Mouse (Mus musculus) lung, postnatal 4 days (tissue): ENCODE measurements around the gene Gramd4.
A peak's percentile ranks its signal among the peaks of the same experiment; 100 is the strongest.

Experiments used
- DNase-seq, 2 experiments: peaks; one replicate each; pipeline ENCODE4 v3.0.0; 2021

Gramd4 gene

DNA sequence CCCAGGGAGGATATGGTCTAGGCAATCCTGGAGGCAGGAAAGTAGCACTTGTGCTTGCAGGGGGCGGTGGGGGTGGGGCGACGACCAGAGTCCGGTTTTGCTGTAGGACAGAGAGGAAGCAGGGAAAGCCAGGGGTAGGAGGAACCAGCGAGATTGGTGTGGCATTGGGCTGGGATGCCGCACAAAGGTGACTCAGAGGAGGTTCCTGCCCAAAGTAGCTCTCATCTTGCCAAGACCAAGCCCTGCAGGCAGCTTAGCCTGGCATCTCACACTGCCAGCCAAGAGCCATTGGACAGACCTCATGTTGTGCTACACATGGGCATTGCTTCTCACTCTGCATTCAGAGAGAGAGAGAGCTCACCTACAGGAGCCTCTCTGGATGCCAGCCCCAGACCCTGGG is at the start of gene Gramd4:
Gene Gramd4 (plus strand): TSS at position 283 of the 400 bp plus-strand sequence.
- DNase-seq: peak in 1 of 2 experiments; percentile 48

DNA sequence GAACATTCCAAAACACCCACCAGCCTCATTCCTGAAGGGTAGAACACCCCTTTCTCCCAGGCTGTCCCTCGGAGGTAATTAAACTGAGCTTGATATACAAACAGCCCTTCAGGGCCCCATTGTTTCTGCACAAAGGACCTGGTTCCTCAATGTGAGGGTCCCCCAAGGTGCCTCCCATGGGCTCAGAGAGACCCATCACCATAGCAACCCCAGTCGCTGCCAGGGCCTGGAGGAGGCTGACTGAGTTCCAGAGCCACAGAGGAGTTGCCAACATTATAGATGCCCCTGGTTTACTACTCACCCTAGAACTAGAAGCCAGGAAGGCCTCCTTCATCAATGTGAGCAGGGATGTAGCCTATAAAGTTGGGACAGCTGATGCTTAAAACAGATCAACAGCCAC is 44.4 kb upstream of the Gramd4 start:
- DNase-seq: no peak

DNA sequence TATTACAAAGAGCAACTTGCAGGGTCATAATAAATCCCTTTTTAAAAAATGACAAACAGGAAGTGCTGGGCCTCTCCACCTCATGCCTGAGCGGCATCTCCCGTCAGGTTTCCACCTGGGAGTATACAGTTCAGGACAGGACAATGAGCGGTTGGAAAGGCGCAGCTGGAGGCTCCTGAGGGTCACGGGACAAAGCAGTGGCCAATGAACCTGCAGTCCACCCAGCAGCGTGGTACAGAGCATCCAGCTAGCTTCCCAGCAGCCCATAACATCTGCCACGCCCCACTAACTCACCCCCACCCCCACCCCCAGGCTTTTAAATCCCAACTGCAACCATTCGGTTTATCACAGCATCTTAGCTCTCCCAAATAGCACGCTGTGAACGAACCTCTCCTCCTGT is 43.8 kb upstream of the Gramd4 start:
- no peak for DNase-seq

DNA sequence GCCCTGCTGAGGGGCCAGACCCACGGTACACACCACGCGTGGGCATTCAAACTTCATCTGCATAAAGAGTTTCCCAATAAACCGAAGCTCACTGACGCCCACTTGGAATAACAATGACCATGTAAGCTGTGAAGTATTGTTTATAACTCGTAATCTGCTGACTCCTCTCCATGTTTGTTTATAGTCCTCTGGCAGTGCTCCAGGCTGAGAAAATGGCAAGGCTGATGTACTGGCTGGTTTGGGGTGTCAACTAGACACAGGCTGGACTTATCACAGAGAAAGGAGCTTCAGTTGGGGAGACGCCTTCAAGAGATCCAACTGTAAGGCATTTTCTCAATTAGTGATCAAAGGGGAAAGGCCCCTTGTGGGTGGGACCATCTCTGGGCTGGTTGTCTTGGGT is 42.5 kb upstream of the Gramd4 start:
- peak in 1 of 2 experiments; percentile 44 for DNase-seq

DNA sequence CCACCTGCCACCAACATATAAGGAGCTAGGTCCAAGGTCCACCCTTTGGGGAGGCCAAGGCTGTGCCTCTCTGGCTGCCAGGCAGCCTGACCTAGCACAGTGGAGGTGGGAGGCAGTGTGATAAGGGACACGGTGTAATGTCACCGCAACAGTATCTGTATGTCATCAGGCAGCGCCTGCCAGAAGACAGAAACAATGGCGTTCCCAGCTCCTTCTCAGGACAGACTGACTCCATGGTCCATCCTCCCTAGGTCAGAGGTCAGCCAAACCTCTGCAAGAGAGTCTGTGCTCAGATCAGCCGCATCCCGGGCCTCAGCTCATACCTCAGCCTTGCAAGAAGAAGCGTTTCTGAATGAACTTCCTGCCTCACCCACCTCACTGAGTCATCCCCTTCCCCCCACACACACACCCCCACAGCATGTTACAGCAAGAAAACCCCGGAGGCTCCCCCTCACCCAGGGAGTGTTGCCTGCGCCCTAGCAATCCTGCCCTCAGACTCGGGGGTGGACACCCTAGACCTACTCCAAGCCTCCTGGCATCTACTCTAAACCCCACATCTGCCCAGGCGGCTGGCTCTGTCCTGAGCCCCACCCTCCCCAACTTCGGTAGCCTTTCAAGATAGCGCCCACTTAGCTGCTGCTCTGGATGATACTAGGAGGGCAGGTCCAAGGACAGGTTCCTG is 41.5 kb upstream of the Gramd4 start:
- DNase-seq: no peak

DNA sequence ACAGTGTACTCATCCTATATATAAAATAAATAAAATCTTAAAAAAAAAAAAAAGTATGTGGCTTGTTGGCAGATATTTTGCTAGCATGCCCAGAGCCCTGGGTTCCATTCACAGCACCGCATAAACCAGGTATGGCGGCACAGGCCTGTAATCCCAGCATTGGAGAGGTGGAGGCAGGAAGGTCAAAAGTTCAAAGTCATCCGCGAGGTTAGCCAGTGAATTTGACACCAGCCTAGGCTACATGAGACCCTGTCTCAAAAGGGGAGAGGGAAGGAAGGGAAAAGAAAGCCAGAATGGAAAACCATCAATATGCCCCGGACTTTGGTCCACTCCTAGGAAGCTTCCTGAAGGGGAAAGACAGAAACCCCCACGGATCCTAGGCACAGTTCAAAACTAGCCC is 40.2 kb upstream of the Gramd4 start:
- DNase-seq: no peak

DNA sequence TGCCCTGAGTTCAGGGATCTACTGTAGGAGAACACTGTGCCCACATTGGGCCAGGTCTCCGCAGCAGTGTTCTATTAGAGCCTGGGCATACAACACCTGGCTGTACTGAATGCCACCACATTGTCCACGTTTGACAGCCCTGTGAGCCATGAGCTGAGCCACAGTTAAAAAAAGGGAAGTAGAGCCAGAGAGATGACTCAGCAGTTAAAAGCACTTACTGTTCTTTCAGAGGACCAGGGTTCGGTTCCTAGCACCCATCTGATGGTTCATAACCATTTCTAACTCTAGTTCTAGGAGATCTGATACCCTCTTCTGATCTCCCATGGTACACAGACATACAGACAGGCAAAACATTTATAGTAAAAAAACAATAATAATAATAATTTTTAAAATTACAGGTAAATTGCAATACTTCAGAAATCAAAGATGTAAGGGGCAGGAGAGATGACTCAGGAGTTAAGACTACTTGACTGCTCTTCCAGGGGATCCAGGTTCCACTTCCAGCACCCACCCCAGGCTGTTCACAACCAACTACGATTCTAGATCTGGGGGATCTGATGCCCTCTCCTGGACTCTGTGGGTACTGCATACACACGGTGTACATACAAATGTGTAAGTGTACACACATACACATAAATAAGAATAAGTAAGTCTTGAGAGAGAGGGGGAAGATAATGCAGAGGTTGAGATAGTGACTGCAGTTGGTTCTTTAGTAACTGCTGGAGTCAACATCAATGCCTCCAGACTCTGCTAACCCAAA is 38.6 kb upstream of the Gramd4 start:
- no peak for DNase-seq

DNA sequence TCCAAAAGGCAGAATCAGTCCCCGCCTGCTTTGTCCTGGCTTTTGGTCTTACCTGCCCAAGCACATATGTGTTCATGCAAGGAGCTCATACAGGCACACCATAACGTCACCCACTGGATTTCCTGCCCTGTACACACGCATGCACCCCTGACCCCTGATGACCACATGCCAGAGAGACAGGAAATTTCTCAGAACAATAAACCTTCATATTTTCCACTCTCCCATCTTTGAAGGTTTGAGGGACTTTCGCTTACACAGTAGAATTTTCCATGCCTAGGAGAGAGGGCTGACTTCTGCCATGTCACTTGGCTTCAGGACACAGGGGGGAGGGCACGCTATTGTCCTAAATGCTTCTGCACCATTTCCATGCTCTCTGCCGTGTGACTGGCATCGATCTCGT is 37.5 kb upstream of the Gramd4 start:
- DNase-seq: no peak

DNA sequence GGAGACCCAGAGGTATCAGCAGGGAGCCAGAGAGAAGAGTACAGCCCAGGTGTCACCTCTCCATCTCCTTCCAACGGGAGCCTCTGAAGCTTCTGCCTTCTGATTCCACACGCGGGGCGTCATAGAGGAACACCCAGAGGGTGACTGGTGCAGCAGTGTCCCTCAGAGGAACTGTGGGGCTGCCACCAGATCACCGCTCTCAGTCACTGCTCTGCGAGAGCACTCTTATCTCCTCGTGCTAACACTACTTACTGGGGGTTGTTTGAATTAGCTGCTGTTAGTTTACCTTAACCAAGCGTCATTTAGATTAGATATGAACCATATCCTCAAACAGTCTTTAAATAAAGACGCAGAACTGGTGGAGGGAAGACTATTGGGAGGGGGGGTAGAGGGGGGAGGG is 36.2 kb upstream of the Gramd4 start:
- no peak for DNase-seq

DNA sequence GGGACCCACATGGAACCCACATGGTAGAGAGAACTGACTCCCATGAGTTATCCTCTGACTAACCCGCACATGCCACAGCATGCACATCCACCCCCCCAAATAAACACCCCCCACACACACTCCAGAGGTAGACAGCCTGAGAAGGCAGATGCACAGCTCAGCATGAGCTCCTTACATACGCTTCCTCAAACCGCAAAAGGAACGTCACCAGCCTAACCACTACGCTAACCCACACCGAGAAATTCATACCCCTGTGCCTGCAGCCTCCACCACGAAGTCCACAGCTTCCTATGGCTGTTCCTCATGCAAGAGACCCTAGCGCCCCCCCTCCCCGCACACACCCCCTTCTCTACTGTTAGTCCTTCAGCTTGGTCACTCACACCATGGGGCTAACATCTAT is 35.5 kb upstream of the Gramd4 start:
- no peak for DNase-seq

DNA sequence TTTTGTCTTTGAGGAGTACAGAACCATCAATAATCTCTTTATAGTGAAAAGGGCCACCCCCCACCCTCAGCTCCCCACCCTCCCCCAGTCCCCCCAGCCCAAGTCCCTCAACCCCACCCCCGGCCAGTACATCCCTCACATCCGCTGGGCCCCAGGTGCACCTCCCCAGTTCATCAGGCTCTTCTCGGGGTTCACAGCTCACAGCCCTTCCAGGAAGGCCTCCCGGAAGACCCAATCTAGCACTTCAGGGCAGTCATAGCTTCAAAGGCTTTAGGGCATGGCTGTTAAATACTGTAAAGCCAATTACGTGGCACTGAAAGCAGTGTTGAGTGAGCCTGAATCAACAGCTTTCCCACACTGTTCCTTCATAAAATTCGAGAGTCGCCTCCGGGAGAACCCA is 29.6 kb upstream of the Gramd4 start:
- DNase-seq: no peak

DNA sequence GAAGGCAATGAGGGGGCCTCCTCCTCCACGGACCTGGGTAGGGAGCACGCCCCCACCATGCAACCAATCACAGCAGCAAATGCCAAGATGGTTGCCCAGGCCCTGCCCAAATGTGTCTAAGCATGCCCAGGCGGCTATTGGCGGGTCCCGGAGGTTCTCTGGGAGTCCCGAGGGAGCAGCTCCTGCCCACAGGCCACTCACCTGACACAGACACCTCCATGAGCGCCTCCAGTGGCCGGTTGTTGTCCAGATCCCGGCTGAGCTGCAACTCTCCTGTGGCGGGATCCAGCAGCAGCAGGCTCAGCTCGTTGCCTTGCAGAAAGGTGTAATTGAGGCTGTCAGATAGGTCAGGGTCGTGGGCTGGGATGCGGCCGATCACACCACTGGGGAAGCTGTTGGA is 27.5 kb upstream of the Gramd4 start:
- DNase-seq: peak in 1 of 2 experiments; percentile 48

DNA sequence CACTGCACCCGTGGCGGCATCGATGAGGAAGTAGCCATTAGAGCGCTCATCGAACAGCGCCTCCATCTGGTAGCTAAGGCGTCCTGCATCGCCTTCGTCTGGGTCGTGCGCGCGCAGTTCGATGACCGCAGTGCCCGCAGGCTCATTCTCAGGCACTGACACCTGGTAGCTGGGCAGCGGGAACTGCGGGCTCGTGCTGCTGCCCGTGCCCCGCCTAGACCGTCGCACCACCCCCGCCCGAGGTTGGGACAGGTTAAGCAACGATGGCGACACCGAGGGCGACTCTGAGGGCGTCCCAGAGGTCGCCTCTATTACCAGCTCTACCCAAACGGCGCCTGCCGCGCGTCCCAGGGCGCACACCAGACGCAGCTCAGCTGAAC is 24.7 kb upstream of the Gramd4 start:
- DNase-seq: peak; percentile 67

DNA sequence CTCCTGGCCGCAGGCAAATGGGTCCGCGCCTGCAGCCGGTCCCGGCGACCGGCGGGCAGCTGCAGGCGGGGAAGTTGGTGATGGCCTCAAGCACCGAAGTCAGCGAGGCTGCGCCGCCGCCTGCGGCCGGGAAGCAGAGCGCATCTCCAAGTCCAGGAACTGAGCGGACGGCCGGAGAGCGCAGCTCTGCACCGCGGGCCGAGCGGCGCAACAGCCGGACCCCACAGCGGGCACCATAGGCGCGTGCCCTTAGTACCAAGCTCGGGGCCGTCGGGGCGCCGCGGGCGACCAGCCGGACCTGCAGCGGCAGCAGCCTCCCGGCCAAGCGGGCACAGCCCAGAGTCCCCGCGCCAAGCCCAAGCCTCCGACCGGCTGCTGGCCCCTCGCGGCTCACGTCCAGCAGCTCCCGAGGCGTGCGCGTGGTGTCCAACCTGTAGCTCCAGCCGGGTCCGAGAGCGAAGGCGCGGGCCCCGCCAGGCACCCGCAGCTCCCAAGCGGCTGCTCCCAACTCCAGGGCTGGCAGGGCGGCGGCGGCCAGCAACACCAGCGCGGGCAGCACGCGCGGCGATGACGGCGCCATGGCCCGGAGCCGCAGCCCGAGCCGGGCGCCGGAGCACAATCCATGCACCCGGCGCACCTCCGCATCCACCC is 24.2 kb upstream of the Gramd4 start, which contains the start of gene Celsr1:
Gene Celsr1 (minus strand): TSS at position 587 of the 651 bp plus-strand sequence.
- DNase-seq: peak; percentile 39 to 59

DNA sequence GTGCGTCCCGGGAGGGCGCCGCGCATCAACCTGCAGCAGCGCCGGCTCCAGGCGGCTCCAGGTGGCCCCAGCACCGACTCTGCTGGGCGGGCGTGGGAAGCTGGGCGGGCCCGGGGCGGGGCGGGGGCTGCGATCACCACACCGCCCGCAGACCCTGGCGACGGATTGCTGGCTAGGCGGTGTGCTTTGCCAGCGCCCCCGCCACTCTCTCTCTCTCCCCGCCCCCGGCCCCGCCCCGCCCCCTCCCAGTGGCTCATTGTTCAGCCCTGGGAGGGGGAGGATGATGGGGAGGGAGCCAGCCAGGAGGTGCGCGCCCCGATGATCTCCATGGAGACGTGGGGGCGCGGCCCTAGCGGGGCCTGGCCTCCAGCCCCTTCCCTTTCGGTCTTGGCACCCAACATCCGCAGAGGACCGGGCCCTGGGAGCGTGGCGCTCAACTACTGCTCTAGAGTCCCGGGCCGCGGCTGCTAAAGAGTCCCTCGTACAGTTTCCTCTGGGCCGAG is 23.4 kb upstream of the Gramd4 start:
- peak; percentile 71 to 88 for DNase-seq

DNA sequence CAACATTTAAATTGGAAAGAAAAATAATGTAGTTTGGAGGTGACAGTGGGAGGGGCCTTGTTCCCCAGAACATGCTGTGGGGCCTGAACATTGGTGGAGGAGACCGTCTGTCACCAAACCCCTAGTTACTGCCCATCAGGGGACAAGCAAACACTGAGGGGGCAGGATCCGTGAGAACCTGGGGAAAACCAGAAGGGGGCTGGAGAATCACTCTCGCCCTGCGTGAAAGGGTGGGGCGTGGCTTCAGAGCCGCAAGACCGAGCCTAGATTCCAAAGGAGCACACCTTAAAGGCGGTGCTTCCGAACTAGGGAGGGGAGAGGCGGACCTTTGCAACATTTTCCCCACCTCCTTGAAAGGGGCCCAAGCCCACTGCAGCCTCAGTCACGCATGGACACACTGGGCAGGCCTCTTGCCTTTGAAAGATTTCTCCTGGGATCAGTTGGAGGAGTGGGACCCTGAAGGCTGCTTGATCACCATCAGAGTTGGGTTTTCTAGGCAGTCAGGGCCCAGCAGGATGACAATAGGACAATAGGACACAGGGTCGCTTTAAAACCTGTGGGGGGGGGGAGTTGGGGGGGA is 22.6 kb upstream of the Gramd4 start:
- peak; percentile 32 to 59 for DNase-seq

DNA sequence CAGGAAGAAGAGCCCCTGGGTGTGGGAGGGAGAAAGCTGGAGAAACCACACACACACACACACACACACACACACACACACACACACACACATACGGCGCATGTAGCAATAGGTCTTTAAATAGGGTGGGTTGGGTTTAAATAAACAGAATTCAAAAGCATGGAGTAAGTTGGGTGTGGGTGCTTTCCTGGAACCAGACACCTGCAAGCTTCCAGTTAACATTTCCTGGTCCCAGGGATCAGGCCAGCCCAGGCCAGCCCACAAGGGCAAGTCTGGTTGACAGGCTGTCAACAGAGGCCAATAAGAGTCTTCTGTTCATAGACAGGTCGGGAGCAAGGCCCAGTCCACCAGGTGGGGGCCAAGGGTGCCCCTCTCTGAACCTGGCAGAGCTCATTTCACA is 21.6 kb upstream of the Gramd4 start:
- peak; percentile 36 to 72 for DNase-seq

DNA sequence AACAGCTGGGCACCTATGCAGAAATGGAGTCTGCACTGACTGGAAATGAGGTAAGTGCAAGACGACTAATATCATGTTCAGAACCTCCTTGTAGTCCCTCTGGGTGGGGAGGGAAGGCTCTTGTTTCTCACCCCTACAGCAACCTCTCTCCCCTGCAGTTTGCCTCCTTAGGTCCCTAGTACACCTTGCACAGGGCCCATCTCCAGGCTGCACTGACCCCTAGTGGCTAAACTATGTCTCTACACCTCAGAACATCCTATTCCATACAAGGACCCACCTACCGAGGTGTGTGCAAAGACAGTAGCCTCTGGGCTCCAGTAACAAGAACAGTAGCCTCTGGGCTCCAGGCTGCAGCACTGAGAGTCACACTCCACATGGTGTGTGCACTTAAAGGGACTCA is 18.7 kb upstream of the Gramd4 start:
- peak; percentile 61 to 82 for DNase-seq

DNA sequence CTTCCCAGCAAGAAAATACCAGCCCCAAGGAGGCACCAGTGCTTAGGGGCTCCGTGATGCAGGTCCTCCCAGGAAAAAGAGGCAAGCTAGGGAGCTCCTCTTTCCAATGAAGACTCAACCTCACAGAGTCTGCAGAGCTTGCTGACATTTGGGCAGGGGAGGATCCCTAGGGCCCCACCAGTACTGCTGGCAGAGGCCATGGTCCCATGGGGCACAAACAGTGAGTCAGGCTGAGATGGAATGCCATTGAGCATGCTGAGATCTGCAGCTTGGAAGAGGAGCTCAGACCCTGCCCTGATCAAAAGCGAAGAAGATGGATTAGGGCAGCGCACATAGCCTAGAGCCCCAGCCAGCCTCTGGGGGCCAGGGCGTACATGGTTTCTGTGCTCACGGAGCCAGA is 16.1 kb upstream of the Gramd4 start:
- no peak for DNase-seq

DNA sequence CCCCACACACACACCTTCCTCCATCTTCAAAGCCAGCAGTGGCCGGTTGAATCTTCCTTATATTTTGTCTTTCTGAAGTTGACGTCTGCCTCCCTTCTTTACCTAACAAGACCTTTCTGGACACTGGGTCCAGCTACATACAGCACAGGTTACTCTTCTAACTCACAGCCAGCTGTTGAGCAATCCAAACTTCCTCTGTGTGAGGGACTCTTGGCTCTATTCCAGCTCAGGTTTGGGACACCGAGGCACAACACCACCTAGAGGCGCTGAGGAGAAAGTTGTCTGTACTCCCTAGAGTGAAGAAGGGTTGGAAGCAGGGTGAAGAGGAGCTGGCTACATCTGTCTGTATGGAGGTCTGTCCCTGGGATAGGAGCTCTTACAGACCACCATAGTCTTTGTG is 15.1 kb upstream of the Gramd4 start:
- peak in 1 of 2 experiments; percentile 38 for DNase-seq

DNA sequence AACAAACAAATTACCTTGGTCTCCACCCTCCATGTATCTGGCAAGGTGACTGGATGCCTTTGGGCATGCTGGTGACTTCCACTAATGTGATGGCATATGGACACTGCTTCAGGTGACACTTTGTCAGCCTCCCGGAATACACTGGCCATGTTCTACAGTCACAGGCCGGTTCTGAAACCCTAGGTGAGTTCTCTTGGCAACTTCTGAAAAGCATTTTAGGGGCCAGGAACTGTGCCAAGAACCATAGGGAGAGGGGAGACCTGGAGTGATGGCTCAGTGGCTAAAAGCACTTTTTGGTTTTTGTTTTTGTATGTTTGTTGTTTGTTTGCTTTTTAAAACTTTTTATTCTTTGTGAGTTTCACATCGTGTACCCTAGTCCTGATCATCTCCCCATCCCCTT is 8.0 kb upstream of the Gramd4 start:
- DNase-seq: no peak

DNA sequence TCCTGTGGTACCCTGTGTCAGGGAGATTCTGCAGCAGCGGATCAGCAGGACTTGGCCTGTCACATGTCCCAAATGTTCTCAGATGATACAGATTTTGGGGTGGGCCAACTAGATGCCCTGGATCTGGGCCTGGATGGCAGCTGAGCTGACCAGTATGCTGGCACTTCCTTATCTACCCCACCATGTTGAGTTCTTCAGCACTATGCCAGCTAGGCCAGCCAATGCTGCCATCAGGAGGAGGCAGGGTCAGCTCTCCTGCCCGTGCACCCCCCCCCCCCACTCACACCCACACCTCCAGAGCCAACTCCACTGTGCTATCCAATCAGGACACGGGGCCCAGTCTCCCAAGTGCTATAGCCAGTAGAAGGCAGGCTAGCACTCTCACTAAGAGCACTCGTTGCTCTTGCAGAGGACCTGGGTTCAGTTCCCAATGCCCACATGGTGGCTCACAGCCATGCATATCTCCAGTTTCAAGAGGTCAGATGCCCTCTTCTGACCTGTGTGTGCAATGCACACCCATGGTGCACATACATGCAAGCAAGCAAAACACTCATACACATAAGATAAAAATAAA is 7.2 kb upstream of the Gramd4 start:
- peak in 1 of 2 experiments; percentile 16 for DNase-seq

DNA sequence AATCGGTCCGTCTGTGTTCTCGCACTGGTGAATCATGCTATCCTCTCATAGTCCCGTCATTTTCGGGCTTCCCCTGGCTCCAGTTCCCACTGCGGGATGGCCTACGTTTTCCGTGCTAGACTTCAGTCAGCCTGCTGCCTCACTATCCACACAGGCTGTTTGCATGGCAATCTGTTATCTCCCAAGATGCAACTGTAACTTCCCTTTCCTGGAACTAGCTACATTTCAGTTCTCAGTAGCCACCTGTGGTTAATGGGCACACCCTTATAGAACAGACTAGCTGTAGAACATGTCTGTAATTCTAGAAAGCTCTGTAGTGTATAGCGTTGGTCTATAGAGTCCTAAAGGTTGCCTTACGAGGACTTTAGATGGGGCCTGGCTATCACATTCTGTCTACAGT is 6.3 kb upstream of the Gramd4 start:
- DNase-seq: peak in 1 of 2 experiments; percentile 16
